Mouse (Mus musculus) embryonic facial prominence, embryonic 14.5 days (tissue): ENCODE data around the gene Zfp398. TPM values are rescaled to one million over a fixed set of nuclear protein-coding genes. Genes with fewer than 3 reads are reported as not detected.

Experiments
- ATAC-seq: fragments of 200-750 bp; cut with Nextera tagmentation; 2 replicates; pipeline ENCODE4 v1.8.0; 2017; ENCODE audit warnings: low read depth, moderate number of reproducible peaks, moderate TSS enrichment
- DNase-seq: peaks from one replicate; pipeline ENCODE4 v3.0.0-alpha.2; 2015; ENCODE audit warnings: low spot score
- H3K27ac ChIP-seq: fragments of 300-500 bp; sonication (generic); replicated peaks from 2 replicates; pipeline ENCODE4 v1.5.1; 2014; ENCODE audit warnings: low read depth, mild to moderate bottlenecking, low read length, moderate library complexity
- H3K27me3 ChIP-seq: fragments of 300-500 bp; sonication (generic); replicated peaks from 2 replicates; pipeline ENCODE4 v1.6.1; 2014; ENCODE audit warnings: low read length; ENCODE audit not compliant: control insufficient read depth, insufficient read depth
- H3K36me3 ChIP-seq: fragments of 300-500 bp; sonication (generic); 2 replicates; pipeline ENCODE4 v1.6.1; 2014; ENCODE audit warnings: low read length, mixed read lengths; ENCODE audit not compliant: control insufficient read depth, insufficient read depth
- H3K4me1 ChIP-seq: fragments of 300-500 bp; sonication (generic); 2 replicates; pipeline ENCODE4 v1.6.1; 2014; ENCODE audit warnings: antibody characterized with exemption, low read length; ENCODE audit not compliant: control insufficient read depth, insufficient read depth
- H3K4me2 ChIP-seq: fragments of 300-500 bp; sonication (generic); 2 replicates; pipeline ENCODE4 v1.6.1; 2014; ENCODE audit warnings: low read depth, mild to moderate bottlenecking, low read length, moderate library complexity, mixed read lengths
- H3K4me3 ChIP-seq: fragments of 300-500 bp; sonication (generic); 2 replicates; pipeline ENCODE4 v1.5.1; 2014; ENCODE audit warnings: low read depth, mild to moderate bottlenecking, low read length
- H3K9ac ChIP-seq: fragments of 300-500 bp; sonication (generic); 2 replicates; pipeline ENCODE4 v1.6.1; 2014; ENCODE audit warnings: low read depth, mild to moderate bottlenecking, low read length, moderate library complexity, mixed read lengths
- H3K9me3 ChIP-seq: fragments of 300-500 bp; sonication (generic); 2 replicates; pipeline ENCODE4 v1.6.1; 2016; ENCODE audit warnings: low read length; ENCODE audit not compliant: control insufficient read depth
- WGBS: fragments of 180-500 bp; shearing (Covaris S2); extraction: QIAGEN DNeasy Blood & Tissue Kit; methylation state at CpG from one replicate; pipeline ENCODE4 v1.1.7; 2014; 5-methylcytosine and 5-hydroxymethylcytosine counted together
- polyA plus RNA-seq: library from polyadenylated mRNA; unstranded; fragments of >200 nt; fragmentation: Nextera tagmentation; extraction: Ambion mirVana; gene quantifications from 2 replicates; pipeline ENCODE4 v1.2.1, GENCODE M21; 2014

Zfp398 gene
- polyA plus RNA-seq, 1 experiment from 2014 or later = 8.0 TPM

DNA sequence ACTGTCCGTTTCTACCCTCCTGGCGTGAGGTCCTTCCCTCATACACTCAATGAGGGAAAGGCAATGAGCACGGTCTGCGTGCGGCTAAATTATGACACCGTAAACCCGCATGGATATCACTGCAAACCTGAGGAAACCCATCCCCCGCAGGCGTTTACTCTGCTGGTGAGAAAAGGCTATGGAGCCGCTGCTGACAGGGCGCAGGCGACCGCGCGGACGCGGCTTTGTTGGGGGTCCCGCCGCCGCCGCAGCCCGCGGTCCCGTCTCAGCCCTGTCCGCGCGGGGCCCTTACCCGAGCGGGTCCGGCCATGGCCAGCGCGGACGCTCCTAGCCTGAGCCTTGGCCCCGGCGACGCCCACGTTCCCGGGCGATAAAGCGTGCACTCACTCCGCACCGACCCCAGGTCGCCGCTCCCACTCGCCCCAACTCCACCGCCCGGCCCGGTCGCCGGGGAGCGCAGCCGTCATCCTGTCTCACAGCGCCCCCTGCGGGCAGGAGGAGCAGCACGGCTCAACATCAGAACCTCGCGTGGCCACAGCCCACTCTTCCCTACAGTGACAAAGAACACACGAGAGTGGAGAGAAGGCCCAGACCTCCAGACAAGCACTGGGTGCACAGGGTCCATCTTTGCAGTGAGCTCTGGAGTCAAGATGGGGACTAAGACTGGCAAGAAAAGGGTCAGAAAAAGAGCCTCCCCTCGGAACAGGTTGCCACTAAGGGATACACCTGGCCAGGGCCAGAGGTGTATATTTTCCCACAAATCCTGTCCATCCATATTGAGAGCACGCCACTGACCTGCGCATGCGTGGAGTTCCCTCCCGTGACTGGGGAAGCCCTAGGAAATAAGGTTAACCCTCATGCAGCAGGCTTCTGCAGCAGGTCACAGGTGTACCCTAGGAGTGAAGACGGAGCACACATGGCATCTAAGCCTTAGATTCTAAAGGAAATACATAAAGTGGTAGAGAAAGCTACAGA, 5.1 kb upstream of the Zfp398 start, which contains the start of gene Zfp786:
Zfp786 (minus strand) TSS at position 764 of the 975 bp plus-strand sequence.
- H3K27me3 ChIP-seq = no peaks in the 10 kb centered on the region
- 1% methylated on average over 59 of the region's 64 CpGs for WGBS
- peak; percentile 92 for DNase-seq
- peak within 1 kb of the TSS; percentile 75; the same call in 1 of the 2 replicates for H3K27ac ChIP-seq
- H3K4me1 ChIP-seq = 0 out of 2 replicates have a peak, but pooled peaks cover 3% of the 10 kb centered on the region
- no peaks in the 10 kb centered on the region for H3K9me3 ChIP-seq
- H3K4me2 ChIP-seq = peak within 1 kb of the TSS; percentile 66
- peak within 1 kb of the TSS; percentile 90 for H3K9ac ChIP-seq
- peak within 1 kb of the TSS; percentile 88 for H3K4me3 ChIP-seq
- H3K36me3 ChIP-seq = no peaks in the 10 kb centered on the region
- peak; percentile 93 for ATAC-seq

DNA sequence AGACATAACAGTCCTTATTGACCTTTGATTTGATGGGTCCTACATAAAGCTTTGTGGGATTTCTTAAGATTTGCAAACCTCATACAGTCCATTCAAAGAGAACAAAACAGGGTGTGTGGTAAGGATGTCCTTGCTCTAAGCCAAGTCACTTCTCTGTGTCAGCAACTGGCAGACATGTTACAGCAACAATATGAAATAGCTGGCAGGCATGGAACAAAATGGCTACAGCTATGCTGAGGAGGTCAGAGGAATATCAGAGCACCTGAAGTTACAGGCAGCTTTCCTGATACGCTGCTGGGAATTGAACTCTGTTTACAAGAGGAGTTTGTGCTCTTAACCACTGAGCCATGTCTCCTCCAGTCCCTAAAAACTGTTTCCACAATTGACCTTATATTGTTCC, 3.2 kb upstream of the Zfp398 start:
- H3K4me3 ChIP-seq = no peak overlapping the region
- H3K4me2 ChIP-seq = no peak overlapping the region
- no peak overlapping the region for H3K27ac ChIP-seq
- no peaks in the 10 kb centered on the region for H3K9me3 ChIP-seq
- H3K4me1 ChIP-seq = 0 out of 2 replicates have a peak, but pooled peaks cover 3% of the 10 kb centered on the region
- H3K27me3 ChIP-seq = no peaks in the 10 kb centered on the region
- WGBS = 83% methylated on average over 1 of the region's 1 CpGs
- no peaks in the 10 kb centered on the region for H3K36me3 ChIP-seq
- DNase-seq = no peak
- H3K9ac ChIP-seq = no peak overlapping the region
- ATAC-seq = no peak

DNA sequence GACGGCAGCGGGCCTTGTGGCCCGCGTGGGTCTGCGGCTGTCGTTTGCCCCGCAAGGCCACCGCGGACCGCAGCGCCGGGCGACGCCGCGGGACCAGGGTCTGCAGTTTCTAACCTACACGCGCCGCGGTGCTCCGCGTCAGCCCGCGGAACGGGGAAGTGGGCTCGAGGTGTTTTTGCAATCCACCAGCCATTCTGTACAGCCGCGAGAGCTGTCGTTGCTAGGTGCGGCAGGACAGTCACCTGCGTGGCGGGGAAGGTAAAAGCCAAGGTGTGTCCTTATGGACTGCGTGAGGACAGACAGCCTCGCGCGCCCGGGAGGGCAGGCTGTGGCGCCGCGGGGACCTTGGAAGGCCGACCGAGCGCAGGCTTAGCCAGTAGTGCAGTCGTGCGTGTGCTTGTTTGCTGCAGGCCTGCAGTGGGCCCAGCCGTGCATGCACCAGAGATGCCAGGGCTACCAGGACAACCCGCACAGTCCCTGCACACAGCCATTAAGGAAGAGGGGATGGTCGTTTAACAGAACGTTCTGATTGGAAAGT, 592 bp downstream of the Zfp398 start:
- Histone ChIP-seq H3K27ac (peak overlapping the region; percentile 91), H3K9me3 (no peaks in the 10 kb centered on the region), H3K4me1 (no peaks in the 10 kb centered on the region), H3K9ac (peak overlapping the region; percentile 90), H3K4me3 (peak overlapping the region; percentile 88), H3K36me3 (0 out of 2 replicates have a peak, but pooled peaks cover 10% of the 10 kb centered on the region), H3K4me2 (peak overlapping the region; percentile 66), H3K27me3 (no peaks in the 10 kb centered on the region)
- ATAC-seq (peak; percentile 77), DNase-seq (peak; percentile 70)
- WGBS = under 1% methylated on average over 34 of the region's 49 CpGs

DNA sequence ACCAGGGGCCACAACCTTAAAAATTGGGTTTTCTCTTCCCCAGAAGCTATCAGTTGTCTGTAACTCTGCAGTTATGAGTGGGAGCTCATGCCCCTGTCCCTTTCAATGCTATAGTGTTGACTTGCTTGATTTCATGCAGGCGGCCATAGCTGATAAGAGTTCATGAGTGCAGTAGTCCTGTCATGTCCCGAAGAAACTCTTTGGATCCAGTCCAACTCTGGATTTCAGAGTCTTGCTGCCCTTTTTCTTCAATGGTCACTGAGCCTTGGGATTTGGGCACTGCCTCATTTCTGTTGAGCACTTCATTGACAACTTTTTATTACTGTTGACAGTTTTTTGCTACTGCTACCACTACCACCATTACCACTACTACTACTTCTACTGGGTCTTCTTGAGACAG, 2.2 kb downstream of the Zfp398 start:
- 80% methylated on average over 2 of the region's 2 CpGs for WGBS
- DNase-seq = no peak

DNA sequence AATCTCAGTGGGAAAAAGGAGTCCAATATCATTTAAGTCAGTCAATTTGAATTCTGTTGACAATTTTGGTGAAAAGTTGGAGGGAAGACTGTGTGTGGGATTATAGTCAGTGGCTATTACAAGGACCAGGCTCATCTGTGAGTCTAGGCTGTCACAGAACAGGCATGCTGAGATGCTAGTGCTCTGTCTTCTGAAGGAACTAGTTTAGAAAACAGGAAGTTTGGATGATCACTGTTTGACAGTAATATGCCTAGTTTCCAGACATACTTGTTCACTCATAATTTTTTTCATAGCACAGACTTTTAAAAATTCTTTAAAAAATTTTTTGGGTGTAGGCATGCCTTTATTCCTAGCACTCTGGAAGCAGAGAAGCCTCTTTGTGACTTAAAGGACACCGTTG, 5.6 kb downstream of the Zfp398 start:
- no peak overlapping the region for H3K4me2 ChIP-seq
- no peaks in the 10 kb centered on the region for H3K9me3 ChIP-seq
- no peak for ATAC-seq
- H3K27ac ChIP-seq = no peak overlapping the region
- H3K36me3 ChIP-seq = 0 out of 2 replicates have a peak, but pooled peaks cover 10% of the 10 kb centered on the region
- no peaks in the 10 kb centered on the region for H3K4me1 ChIP-seq
- H3K4me3 ChIP-seq = no peak overlapping the region
- WGBS = 91% methylated on average over 1 of the region's 1 CpGs
- DNase-seq = no peak
- H3K9ac ChIP-seq = no peak overlapping the region
- H3K27me3 ChIP-seq = no peaks in the 10 kb centered on the region

More for the DNA sequence above, 2.2 kb downstream of the Zfp398 start:
- no peak for ATAC-seq
- Histone ChIP-seq H3K27ac (no peak overlapping the region), H3K9me3 (no peaks in the 10 kb centered on the region), H3K36me3 (0 out of 2 replicates have a peak, but pooled peaks cover 10% of the 10 kb centered on the region), H3K27me3 (no peaks in the 10 kb centered on the region), H3K4me3 (no peak overlapping the region), H3K9ac (no peak overlapping the region), H3K4me1 (no peaks in the 10 kb centered on the region), H3K4me2 (no peak overlapping the region)

DNA sequence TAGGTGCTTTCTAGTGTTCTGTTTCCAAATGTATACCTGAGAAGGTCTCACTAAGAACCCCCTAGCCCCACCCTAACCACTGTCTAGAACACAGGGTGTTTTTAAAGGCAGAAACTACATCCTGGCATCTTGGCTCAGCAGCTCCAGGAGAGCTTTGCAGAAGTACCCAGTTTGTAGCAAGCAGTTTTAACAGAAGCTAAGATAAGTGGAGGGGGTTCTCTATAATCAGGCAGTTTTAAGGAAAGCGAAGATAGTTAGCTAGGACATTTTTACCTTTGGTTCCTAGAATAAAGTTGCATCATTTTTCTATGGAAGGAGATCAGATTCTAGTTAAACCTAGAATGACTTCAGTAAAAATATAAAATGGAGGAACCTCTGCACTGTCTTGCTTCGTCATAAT, 6.4 kb downstream of the Zfp398 start:
- no peaks in the 10 kb centered on the region for H3K4me1 ChIP-seq
- WGBS = 99% methylated on average over 2 of the region's 2 CpGs
- ATAC-seq = no peak
- no peak overlapping the region for H3K4me2 ChIP-seq
- no peak overlapping the region for H3K27ac ChIP-seq
- DNase-seq = no peak
- H3K36me3 ChIP-seq = 0 out of 2 replicates have a peak, but pooled peaks cover 10% of the 10 kb centered on the region
- H3K9ac ChIP-seq = no peak overlapping the region
- no peaks in the 10 kb centered on the region for H3K27me3 ChIP-seq
- H3K4me3 ChIP-seq = no peak overlapping the region
- no peaks in the 10 kb centered on the region for H3K9me3 ChIP-seq

DNA sequence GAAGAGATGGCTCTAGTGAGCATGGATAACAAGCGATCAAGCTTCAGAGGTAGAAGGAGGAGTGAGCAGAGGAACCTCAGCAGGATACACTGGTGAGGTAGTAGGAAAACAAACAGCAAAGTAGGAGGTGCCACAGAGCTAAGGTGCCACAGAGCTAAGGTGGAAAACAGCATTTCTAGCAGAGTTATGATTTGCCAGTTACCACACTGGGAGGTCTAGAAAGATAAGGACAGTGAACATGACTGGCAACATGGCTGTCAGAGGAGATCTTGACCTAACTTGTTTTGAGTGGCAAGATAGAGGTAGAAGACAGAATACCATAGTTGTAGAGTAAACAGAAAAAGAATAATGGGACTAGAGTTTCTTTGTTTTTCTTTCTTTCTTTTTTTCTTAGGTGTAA, 6.9 kb downstream of the Zfp398 start:
- Histone ChIP-seq H3K9me3 (no peaks in the 10 kb centered on the region), H3K4me1 (no peaks in the 10 kb centered on the region), H3K4me3 (no peak overlapping the region), H3K36me3 (0 out of 2 replicates have a peak, but pooled peaks cover 12% of the 10 kb centered on the region), H3K4me2 (no peak overlapping the region), H3K27ac (no peak overlapping the region), H3K9ac (no peak overlapping the region), H3K27me3 (no peaks in the 10 kb centered on the region)
- WGBS = 86% methylated on average over 1 of the region's 1 CpGs
- DNase-seq = no peak
- ATAC-seq = no peak

DNA sequence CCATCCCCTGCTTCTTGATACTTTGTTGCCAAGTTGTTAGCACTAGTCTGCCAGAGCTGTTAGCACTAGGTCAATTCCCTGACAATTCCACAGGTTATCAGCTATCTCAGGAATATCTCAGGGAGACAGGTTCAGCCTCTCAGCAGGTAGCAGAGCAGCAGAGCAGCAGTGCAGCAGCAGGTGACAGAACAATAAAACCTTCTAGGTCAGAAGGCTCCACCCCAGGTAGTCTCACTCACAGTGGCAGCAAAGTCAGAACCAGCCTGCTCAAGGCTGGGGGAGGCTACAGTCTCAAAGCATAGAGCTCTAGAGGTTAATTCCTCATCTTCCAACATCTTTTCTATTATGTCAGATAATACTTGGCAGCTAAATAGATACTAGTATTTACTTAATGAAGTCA, 10.3 kb downstream of the Zfp398 start:
- Histone ChIP-seq H3K9me3 (no peaks in the 10 kb centered on the region), H3K4me1 (no peaks in the 10 kb centered on the region), H3K36me3 (0 out of 2 replicates have a peak, but pooled peaks cover 7% of the 10 kb centered on the region), H3K4me2 (no peak overlapping the region), H3K27me3 (no peaks in the 10 kb centered on the region), H3K27ac (no peak overlapping the region), H3K9ac (no peak overlapping the region), H3K4me3 (no peak overlapping the region)
- DNase-seq = no peak
- ATAC-seq = no peak
